Mouse (Mus musculus) thymus, adult 2 months (tissue): ENCODE data around the gene Xlr5c. TPM values are rescaled to one million over a fixed set of nuclear protein-coding genes. Genes with fewer than 3 reads are reported as not detected.
"Not testable (repeated sequence)": the region's sequence is repeated elsewhere in the genome, so short reads cannot be mapped to it uniquely, and the experiment has no call there.

ENCODE experiments used
- DNase-seq: peaks from one replicate; pipeline ENCODE4 v3.0.0; 2021
- H3K27ac ChIP-seq: fragments of 200-500 bp; 2 replicates; pipeline ENCODE4 v1.5.1; 2012; ENCODE audit warnings: low read length, control low read depth; ENCODE audit not compliant: control insufficient read depth, insufficient read depth
- H3K27me3 ChIP-seq: fragments of 200-500 bp; 2 replicates; pipeline ENCODE4 v1.6.1; 2012; ENCODE audit warnings: mild to moderate bottlenecking, low read length, moderate library complexity, mixed read lengths; ENCODE audit not compliant: control insufficient read depth, insufficient read depth
- H3K36me3 ChIP-seq: fragments of 200-500 bp; 2 replicates; pipeline ENCODE4 v1.6.1; 2012; ENCODE audit warnings: mild to moderate bottlenecking, low read length, moderate library complexity; ENCODE audit not compliant: control insufficient read depth, insufficient read depth
- H3K4me1 ChIP-seq: fragments of 200-500 bp; replicated peaks from 2 replicates; pipeline ENCODE4 v1.6.1; 2012; ENCODE audit warnings: low read length; ENCODE audit not compliant: control insufficient read depth, insufficient read depth
- H3K4me3 ChIP-seq: fragments of 200-500 bp; 2 replicates; pipeline ENCODE4 v1.5.1; 2012; ENCODE audit warnings: mild to moderate bottlenecking, low read length, control low read depth, moderate library complexity; ENCODE audit not compliant: control insufficient read depth, insufficient read depth
- CTCF ChIP-seq: fragments of 200-500 bp; IDR thresholded peaks from 2 replicates; pipeline ENCODE4 v1.5.1; 2012; ENCODE audit warnings: mild to moderate bottlenecking, control low read depth, low read length, moderate library complexity, borderline replicate concordance; ENCODE audit not compliant: control insufficient read depth, poor library complexity, insufficient read depth; ENCODE audit errors: extremely low read depth
- POLR2A ChIP-seq: fragments of 200-500 bp; IDR thresholded peaks from 2 replicates; pipeline ENCODE4 v1.6.1; 2012; ENCODE audit warnings: mild to moderate bottlenecking, low read length, control low read depth, moderate library complexity; ENCODE audit not compliant: control insufficient read depth, poor library complexity, insufficient read depth; ENCODE audit errors: extremely low read depth
- WGBS: fragments of 180-500 bp; shearing (Covaris S2); methylation state at CpG from one replicate; pipeline ENCODE4 v1.1.7; 2018; 5-methylcytosine and 5-hydroxymethylcytosine counted together
- polyA plus RNA-seq: library from polyadenylated mRNA; depleted of rRNA; stranded (reverse); fragments of >200 nt; gene quantifications from 2 replicates; pipeline ENCODE4 v1.2.3, GENCODE M21; 2012; rRNA removed

The Xlr5c gene
- 0.11 TPM in 1 of 2 replicates, not detected in the other for polyA plus RNA-seq

DNA sequence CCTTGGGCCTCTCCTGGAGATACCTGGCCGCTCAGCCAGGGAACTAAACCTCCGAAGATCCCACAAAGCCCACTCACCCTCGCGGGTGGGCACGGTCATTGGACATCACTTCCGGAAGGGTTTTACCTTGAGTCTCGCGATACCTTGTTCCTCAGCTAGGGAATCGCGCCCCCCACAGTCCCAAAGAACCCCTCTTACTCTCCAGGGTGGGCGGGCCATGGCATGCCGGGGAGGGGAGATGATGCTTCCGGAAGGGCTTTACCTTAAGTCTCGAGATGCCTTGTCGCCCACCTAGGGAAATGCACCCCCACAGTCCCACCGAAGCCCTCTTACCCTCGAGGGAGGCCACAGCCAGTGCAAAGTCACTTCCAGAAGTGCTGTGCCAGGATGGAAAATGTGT lies at the start of gene Xlr5c, which contains the start of gene Xlr5a:
Gene Xlr5c (minus strand): TSS at position 101 of the 400 bp plus-strand sequence.
Gene Xlr5a (minus strand): TSS at position 101 of the 400 bp plus-strand sequence.
- H3K27ac ChIP-seq, DNase-seq, H3K36me3 ChIP-seq, H3K27me3 ChIP-seq, H3K4me1 ChIP-seq, H3K4me3 ChIP-seq: not testable (repeated sequence)
- WGBS: 93% methylated on average over 16 of the region's 17 CpGs

DNA sequence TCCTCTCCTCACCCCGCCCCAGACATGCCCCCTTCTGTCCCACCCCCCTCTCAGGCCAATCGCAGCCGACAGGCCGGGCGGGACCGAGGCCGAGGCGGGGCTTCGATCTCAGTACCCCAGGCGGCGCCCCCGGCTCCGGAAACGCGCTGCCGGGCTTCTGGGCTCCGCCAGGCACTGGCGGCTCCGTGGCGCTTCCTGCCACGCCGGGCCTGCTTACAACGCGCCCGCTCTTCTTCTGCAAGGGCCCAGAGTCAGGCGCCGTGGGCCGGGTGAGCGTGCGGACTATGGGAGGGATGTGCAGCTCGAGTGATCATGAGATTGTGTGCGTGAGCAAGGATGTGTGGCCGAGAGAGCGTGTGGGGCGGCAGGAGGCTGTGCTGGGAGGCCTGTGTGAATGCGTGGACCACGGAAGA lies 49.7 kb upstream of the Xlr5c start, which contains the start of gene Zfp275:
Gene Zfp275 (plus strand): TSS at position 139 of the 413 bp plus-strand sequence.
- peaks cover 5% of the 10 kb centered on the region; the same call in 1 of the 2 replicates for H3K4me1 ChIP-seq
- peak; percentile 84 for DNase-seq
- H3K36me3 ChIP-seq: no peaks in the 10 kb centered on the region
- no peak for TF ChIP-seq CTCF
- TF ChIP-seq POLR2A: peak; percentile 75
- peak within 1 kb of the TSS; percentile 28 for H3K27ac ChIP-seq
- WGBS: under 1% methylated on average over 35 of the region's 37 CpGs
- H3K27me3 ChIP-seq: no peaks in the 10 kb centered on the region
- peak within 1 kb of the TSS; percentile 100 for H3K4me3 ChIP-seq

DNA sequence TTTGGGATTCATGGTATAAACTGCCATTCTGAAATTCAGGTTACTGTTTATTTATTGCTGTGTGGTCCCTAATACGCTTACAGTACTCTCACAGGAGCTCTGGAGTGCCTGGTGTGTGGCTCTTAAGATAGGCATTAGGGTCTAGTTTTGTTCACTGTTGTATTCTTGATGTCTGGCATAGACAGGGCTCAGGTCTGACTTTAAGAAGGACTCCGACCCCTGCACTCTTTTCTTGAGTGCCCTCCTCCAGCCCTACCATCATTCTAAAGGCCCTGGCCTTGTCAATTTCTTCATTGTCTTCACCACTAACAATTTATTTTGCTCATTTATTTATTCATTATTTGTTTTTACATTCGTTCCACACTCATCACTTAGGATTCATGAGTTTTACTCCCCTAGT lies 49.3 kb upstream of the Xlr5c start:
- WGBS: 49% methylated on average over 3 of the region's 3 CpGs
- H3K27me3 ChIP-seq: no peaks in the 10 kb centered on the region
- no peak for DNase-seq
- no peak overlapping the region for H3K27ac ChIP-seq
- no peaks in the 10 kb centered on the region for H3K36me3 ChIP-seq
- H3K4me3 ChIP-seq: no peak overlapping the region
- TF ChIP-seq POLR2A: no peak
- TF ChIP-seq CTCF: no peak
- H3K4me1 ChIP-seq: peaks cover 5% of the 10 kb centered on the region; the same call in 1 of the 2 replicates

DNA sequence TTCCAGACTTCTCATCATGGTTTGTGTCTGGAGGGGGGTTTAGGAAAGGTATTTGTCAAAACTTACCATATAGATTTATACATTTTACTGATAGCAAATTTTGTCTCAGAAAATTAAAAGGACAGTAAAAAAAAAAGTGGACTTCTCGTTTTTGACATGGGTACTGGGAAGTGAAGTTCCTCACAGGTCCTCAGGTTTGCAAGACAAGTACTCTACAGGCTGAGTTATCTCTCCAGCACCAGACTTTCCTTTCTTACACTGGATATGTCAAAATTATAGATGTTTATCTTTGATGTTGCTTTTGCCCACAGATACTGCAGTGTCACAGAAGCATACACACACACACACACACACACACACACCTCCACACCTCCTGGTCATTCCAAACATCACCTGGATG lies 48.7 kb upstream of the Xlr5c start:
- H3K27me3 ChIP-seq: no peaks in the 10 kb centered on the region
- H3K27ac ChIP-seq: no peak overlapping the region
- H3K4me1 ChIP-seq: peaks cover 5% of the 10 kb centered on the region; the same call in 1 of the 2 replicates
- WGBS: 26% methylated on average over 1 of the region's 1 CpGs
- no peak for DNase-seq
- no peaks in the 10 kb centered on the region for H3K36me3 ChIP-seq
- no peak overlapping the region for H3K4me3 ChIP-seq
- no peak for TF ChIP-seq CTCF
- no peak for TF ChIP-seq POLR2A

DNA sequence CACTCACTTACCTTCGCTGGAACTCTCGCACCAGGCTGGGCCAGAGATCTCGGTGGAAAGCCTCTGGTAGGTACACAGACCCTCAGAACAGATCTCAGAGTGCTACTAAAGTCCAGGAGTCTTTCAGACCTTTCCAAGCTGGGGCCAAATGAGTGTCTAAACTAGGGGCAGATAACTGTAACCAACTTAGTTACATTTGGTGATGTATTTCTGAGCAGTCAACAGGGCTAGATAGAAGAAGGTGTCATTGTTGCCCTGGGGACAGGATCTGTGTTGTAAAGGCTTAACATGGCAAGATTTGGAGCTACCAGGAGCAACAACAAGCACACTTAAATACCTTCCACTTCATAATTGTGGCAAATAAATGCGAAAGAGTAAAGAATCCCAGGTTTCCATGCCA lies 44.0 kb upstream of the Xlr5c start, which contains the start of gene Gm45015:
Gene Gm45015 (minus strand): TSS at position 101 of the 400 bp plus-strand sequence.
- Histone ChIP-seq H3K4me3 (no peak within 1 kb of the TSS), H3K27ac (no peak within 1 kb of the TSS), H3K4me1 (no peaks in the 10 kb centered on the region), H3K36me3 (no peaks in the 10 kb centered on the region), H3K27me3 (no peaks in the 10 kb centered on the region)
- no peak for TF ChIP-seq CTCF
- no peak for TF ChIP-seq POLR2A
- DNase-seq: no peak
- 95% methylated on average over 4 of the region's 4 CpGs for WGBS

DNA sequence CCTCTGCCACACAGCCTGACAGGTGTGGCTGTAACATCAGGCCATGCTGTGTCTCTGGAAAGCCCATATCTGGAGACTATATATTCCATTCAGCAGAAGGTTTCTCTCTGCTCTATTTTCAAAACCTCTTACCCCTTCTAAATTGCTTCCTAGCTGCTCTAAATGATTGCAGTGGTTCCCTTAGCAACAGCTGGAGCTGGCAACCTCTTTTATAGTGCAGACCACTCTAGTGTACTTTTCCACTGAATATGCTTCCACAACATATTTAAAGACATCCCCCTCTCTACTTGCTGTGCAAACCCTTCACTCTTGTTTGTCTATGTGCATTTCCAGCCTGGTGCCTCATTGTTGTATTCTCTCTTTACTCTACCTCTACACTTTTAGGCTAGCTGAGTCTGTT lies 40.8 kb upstream of the Xlr5c start:
- no peaks in the 10 kb centered on the region for H3K4me1 ChIP-seq
- H3K36me3 ChIP-seq: no peaks in the 10 kb centered on the region
- H3K27ac ChIP-seq: no peak overlapping the region
- no peaks in the 10 kb centered on the region for H3K27me3 ChIP-seq
- no peak overlapping the region for H3K4me3 ChIP-seq
- no peak for TF ChIP-seq CTCF
- TF ChIP-seq POLR2A: no peak
- no peak for DNase-seq

DNA sequence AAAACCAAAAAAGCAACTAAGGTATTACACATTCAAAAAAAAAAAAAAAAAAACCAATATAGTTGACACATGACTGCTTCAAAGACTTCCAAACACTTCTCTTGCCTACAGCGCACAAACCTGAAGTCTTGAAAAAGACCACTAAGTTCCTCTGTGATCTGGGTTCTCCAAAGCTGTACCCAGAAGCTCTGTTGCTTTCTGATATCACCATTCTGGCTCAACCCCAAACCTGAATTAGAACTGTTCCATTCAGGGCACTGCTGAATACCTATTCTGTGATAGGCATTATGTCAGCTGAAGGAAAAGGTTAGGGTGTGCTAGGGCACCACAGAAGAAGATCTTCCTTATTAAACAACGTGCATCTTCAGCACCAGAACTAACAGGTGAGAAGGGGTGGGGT lies 34.4 kb upstream of the Xlr5c start:
- Histone ChIP-seq H3K27me3 (no peaks in the 10 kb centered on the region), H3K4me1 (no peaks in the 10 kb centered on the region), H3K36me3 (no peaks in the 10 kb centered on the region), H3K4me3 (no peak overlapping the region), H3K27ac (no peak overlapping the region)
- WGBS: 72% methylated on average over 2 of the region's 2 CpGs
- no peak for DNase-seq
- TF ChIP-seq POLR2A (no peak), CTCF (no peak)
